Mouse (Mus musculus) neural tube, embryonic 11.5 days (tissue): ENCODE measurements around the gene Grik3. TPM values are rescaled to one million over a fixed set of nuclear protein-coding genes. Genes with fewer than 3 reads are reported as not detected.
"Not testable (repeated sequence)": the region's sequence is repeated elsewhere in the genome, so short reads cannot be mapped to it uniquely, and the experiment has no call there.

ENCODE experiments used
- ATAC-seq: fragments of 200-750 bp; cut with Nextera tagmentation; 2 replicates; pipeline ENCODE4 v1.8.0; 2017; ENCODE audit warnings: moderate number of reproducible peaks, mild to moderate bottlenecking, moderate TSS enrichment, moderate library complexity; ENCODE audit not compliant: insufficient read depth, low FRiP score, low TSS enrichment
- DNase-seq: peaks from one replicate; pipeline ENCODE4 v3.0.0-alpha.2; 2015; ENCODE audit warnings: low spot score
- H3K27ac ChIP-seq: fragments of 300-500 bp; sonication (generic); 2 replicates; pipeline ENCODE4 v1.5.1; 2014; ENCODE audit warnings: low read depth, mild to moderate bottlenecking, low read length
- H3K27me3 ChIP-seq: fragments of 300-500 bp; sonication (generic); 2 replicates; pipeline ENCODE4 v1.6.1; 2014; ENCODE audit warnings: mild to moderate bottlenecking, low read length, mixed read lengths; ENCODE audit not compliant: control insufficient read depth, insufficient read depth
- H3K36me3 ChIP-seq: fragments of 300-500 bp; sonication (generic); 2 replicates; pipeline ENCODE4 v1.6.1; 2014; ENCODE audit warnings: mild to moderate bottlenecking, low read length, moderate library complexity, mixed read lengths; ENCODE audit not compliant: control insufficient read depth, insufficient read depth
- H3K4me1 ChIP-seq: fragments of 300-500 bp; sonication (generic); 2 replicates; pipeline ENCODE4 v1.6.1; 2014; ENCODE audit warnings: low read length, mixed read lengths; ENCODE audit not compliant: control insufficient read depth, insufficient read depth
- H3K4me2 ChIP-seq: fragments of 300-500 bp; sonication (generic); 2 replicates; pipeline ENCODE4 v1.6.1; 2014; ENCODE audit warnings: low read depth, mild to moderate bottlenecking, moderate library complexity
- H3K4me3 ChIP-seq: fragments of 300-500 bp; sonication (generic); 2 replicates; pipeline ENCODE4 v1.5.1; 2014; ENCODE audit warnings: low read depth, low read length
- H3K9ac ChIP-seq: fragments of 300-500 bp; sonication (generic); 2 replicates; pipeline ENCODE4 v1.6.1; 2014; ENCODE audit warnings: mild to moderate bottlenecking, low read length
- H3K9me3 ChIP-seq: fragments of 300-500 bp; sonication (generic); 2 replicates; pipeline ENCODE4 v1.6.1; 2016; ENCODE audit warnings: low read length; ENCODE audit not compliant: control insufficient read depth
- WGBS: fragments of 180-500 bp; shearing (Covaris S2); extraction: QIAGEN DNeasy Blood & Tissue Kit; methylation state at CpG from one replicate; pipeline ENCODE4 v1.1.7; 2014; 5-methylcytosine and 5-hydroxymethylcytosine counted together
- polyA plus RNA-seq: library from polyadenylated mRNA; unstranded; fragments of >200 nt; fragmentation: Nextera tagmentation; extraction: Ambion mirVana; gene quantifications from 2 replicates; pipeline ENCODE4 v1.2.1, GENCODE M21; 2014

Grik3 gene
- polyA plus RNA-seq, 1 experiment from 2014 or later = 1.3 TPM

- Histone ChIP-seq H3K4me1 (peaks cover 3% of the 10 kb centered on the region; the same call in 1 of the 2 replicates), H3K4me3 (no peak overlapping the region), H3K27ac (no peak overlapping the region), H3K9me3 (no peaks in the 10 kb centered on the region), H3K27me3 (no peaks in the 10 kb centered on the region), H3K36me3 (no peaks in the 10 kb centered on the region), H3K4me2 (no peak overlapping the region), H3K9ac (no peak overlapping the region)
- 64% methylated on average over 7 of the region's 8 CpGs for WGBS
- ATAC-seq = no peak
- no peak for DNase-seq
These were observed 110.1 kb downstream of the Grik3 start for GRCm38 (mm10) chr4:125600642-125601041.

GRCm38 (mm10) chr4:125601301-125601700 lies 110.8 kb downstream of the Grik3 start:
- no peaks in the 10 kb centered on the region for H3K9me3 ChIP-seq
- no peaks in the 10 kb centered on the region for H3K36me3 ChIP-seq
- peaks cover 3% of the 10 kb centered on the region; the same call in 1 of the 2 replicates for H3K4me1 ChIP-seq
- no peak for DNase-seq
- no peak for ATAC-seq
- H3K9ac ChIP-seq = no peak overlapping the region
- H3K27ac ChIP-seq = no peak overlapping the region
- no peak overlapping the region for H3K4me3 ChIP-seq
- WGBS = 15% methylated on average over 3 of the region's 3 CpGs
- no peak overlapping the region for H3K4me2 ChIP-seq
- no peaks in the 10 kb centered on the region for H3K27me3 ChIP-seq

DNA sequence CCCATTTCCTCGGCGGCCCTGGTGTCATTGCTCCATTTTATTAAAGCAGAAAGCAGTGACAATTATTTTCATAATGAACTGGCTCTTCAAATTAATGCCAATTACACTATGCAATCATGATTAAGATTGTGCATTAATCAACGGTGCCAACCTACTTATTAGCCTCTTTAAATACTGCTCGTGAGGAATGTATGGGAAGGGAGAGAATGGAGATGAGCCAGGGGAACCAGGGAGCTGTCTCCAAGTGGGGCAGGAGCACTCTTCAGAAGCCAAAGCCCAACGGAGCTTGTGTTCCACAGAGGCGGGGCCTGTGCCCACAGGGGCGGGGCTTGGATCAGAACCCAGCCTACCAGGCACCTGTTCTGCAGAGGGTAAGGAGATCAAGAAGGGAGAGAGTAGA lies 114.0 kb downstream of the Grik3 start:
- ATAC-seq (no peak), DNase-seq (no peak)
- WGBS = 63% methylated on average over 7 of the region's 7 CpGs
- Histone ChIP-seq H3K9ac (no peak overlapping the region), H3K9me3 (no peaks in the 10 kb centered on the region), H3K36me3 (no peaks in the 10 kb centered on the region), H3K4me1 (peaks cover 3% of the 10 kb centered on the region; the same call in 1 of the 2 replicates), H3K27me3 (no peaks in the 10 kb centered on the region), H3K4me2 (no peak overlapping the region), H3K27ac (no peak overlapping the region), H3K4me3 (no peak overlapping the region)

DNA sequence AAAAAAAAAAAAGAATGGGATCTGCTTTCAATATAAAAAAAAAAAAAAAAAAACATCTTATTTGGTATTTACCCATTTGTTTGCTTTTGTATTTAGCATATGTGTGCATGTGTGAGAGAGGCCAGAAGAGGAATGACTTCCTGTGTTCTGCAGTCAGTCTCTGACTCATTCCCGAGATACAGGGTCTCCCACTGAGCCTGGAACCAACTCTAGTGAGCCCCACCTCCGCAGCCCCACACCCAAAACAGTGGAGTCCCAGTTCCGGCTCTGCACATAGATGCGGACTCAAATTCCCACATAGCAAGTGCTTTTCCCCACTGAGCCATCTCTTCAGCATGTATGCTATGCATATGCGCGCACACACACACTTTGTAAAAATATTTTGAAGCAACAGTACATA lies 115.6 kb downstream of the Grik3 start:
- Histone ChIP-seq H3K27me3 (no peaks in the 10 kb centered on the region), H3K9ac (no peak overlapping the region), H3K4me3 (no peak overlapping the region), H3K27ac (no peak overlapping the region), H3K4me1 (no peaks in the 10 kb centered on the region), H3K36me3 (no peaks in the 10 kb centered on the region), H3K9me3 (no peaks in the 10 kb centered on the region), H3K4me2 (no peak overlapping the region)
- ATAC-seq (no peak), DNase-seq (no peak)
- 80% methylated on average over 6 of the region's 6 CpGs for WGBS

- Histone ChIP-seq H3K9me3 (no peaks in the 10 kb centered on the region), H3K4me1 (no peaks in the 10 kb centered on the region), H3K27ac (no peak overlapping the region), H3K4me3 (no peak overlapping the region), H3K36me3 (no peaks in the 10 kb centered on the region), H3K4me2 (no peak overlapping the region), H3K9ac (no peak overlapping the region), H3K27me3 (no peaks in the 10 kb centered on the region)
- ATAC-seq (no peak), DNase-seq (no peak)
- WGBS = 63% methylated on average over 10 of the region's 10 CpGs
These were observed 117.0 kb downstream of the Grik3 start for GRCm38 (mm10) chr4:125607397-125608042.

DNA sequence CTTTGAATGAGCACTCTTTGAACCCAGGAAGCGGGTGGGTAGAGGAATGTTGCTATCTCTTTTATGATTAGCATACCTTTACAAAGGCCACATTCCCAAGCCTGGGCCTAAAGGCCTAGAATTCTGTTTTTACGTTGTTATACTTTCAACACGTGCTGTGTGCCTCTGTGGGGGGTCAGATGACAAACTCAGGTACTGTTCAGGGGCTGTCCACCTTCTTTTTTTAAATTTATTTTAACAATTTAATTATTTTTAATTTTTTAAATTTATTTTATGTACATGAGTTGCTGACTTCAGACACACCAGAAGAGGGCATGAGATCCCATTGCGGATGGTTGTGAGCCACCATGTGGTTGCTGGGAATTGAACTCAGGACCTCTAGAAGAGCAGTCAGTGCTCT lies 118.4 kb downstream of the Grik3 start:
- not testable (repeated sequence) for H3K27ac ChIP-seq, H3K36me3 ChIP-seq, ATAC-seq, DNase-seq, H3K4me2 ChIP-seq, H3K9ac ChIP-seq, H3K4me3 ChIP-seq, H3K27me3 ChIP-seq, H3K4me1 ChIP-seq, H3K9me3 ChIP-seq
- 47% methylated on average over 3 of the region's 4 CpGs for WGBS

DNA sequence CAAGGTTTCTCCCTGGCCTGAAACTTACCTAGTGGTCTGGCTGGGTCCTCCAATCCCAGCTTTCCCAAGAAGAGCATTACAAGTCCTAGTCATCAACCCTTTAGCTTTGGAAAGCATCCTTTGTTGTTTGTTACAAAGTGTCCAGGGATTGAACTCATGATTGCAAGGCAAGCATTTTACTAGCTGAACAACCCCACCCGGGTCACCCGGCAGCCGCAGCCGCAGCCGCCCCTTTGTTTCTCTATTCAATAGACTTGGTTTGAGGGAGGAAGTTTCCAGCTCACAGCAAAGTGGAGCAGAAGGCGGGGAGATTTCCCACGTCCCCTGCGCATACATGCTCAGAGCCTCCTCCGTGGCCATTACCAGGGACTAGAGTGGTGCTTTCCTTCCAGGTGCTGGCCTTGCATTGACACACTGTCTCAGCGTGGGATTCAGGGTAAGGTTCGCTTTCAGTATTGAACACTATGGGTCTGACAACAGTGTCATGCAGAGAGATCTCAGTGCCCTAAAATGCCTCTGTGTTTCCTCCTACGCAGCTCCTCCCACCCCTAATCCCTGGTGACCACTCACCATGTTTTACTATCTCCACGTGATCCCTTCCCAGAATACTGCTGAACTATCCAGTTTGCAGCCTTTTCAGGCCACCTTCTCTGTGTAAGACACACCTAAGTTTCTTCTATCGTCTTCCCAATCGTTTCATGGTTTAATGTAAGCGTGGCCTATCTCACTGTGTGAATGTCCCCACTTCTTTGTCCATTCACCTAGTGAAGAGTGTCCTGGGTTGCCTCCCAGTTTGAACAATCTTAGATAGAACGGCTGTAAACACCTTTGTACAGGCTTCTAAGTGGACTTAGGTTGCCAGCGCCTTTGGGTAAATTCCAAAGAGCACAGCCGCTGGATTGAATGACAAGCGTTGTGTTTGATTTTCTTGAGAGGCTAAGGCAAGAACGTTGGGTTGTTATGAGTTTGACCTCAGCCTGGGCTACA lies 119.1 kb downstream of the Grik3 start:
- H3K9ac ChIP-seq = no peak overlapping the region
- no peak overlapping the region for H3K4me3 ChIP-seq
- no peaks in the 10 kb centered on the region for H3K4me1 ChIP-seq
- no peaks in the 10 kb centered on the region for H3K9me3 ChIP-seq
- no peaks in the 10 kb centered on the region for H3K36me3 ChIP-seq
- no peak for DNase-seq
- H3K27me3 ChIP-seq = no peaks in the 10 kb centered on the region
- WGBS = 59% methylated on average over 21 of the region's 21 CpGs
- H3K4me2 ChIP-seq = no peak overlapping the region
- ATAC-seq = no peak
- H3K27ac ChIP-seq = no peak overlapping the region

GRCm38 (mm10) chr4:125617851-125618250 lies 127.4 kb downstream of the Grik3 start:
- Histone ChIP-seq H3K9ac (no peak overlapping the region), H3K27ac (no peak overlapping the region), H3K4me2 (no peak overlapping the region), H3K4me3 (no peak overlapping the region), H3K9me3 (no peaks in the 10 kb centered on the region), H3K36me3 (no peaks in the 10 kb centered on the region), H3K4me1 (no peaks in the 10 kb centered on the region), H3K27me3 (no peaks in the 10 kb centered on the region)
- WGBS = 86% methylated on average over 14 of the region's 14 CpGs
- no peak for ATAC-seq
- DNase-seq = no peak
